Mouse (Mus musculus): Measurements from ENCODE around the gene Palm2.

Palm2 gene

GRCm38 (mm10) chr4:57514003-57514937 is 80.2 kb downstream of the Palm2 start:
- no peak for DNase-seq (ENCODE audit: low spot score in 2 of 2)

- no peak for DNase-seq (ENCODE audit: low spot score in 2 of 2)
Observed at GRCm38 (mm10) chr4:57515356-57515755, 81.3 kb downstream of the Palm2 start.

- no peak for DNase-seq (ENCODE audit: low spot score in 2 of 2)
Observed at GRCm38 (mm10) chr4:57523456-57523855, 89.4 kb downstream of the Palm2 start.

- DNase-seq (ENCODE audit: low spot score in 2 of 2): no peak
Observed at GRCm38 (mm10) chr4:57524461-57524860, 90.4 kb downstream of the Palm2 start.

- DNase-seq (ENCODE audit: low spot score in 2 of 2): no peak
Observed at GRCm38 (mm10) chr4:57525221-57526011, 91.4 kb downstream of the Palm2 start.

- no peak for DNase-seq (ENCODE audit: low spot score in 2 of 2)
Observed at GRCm38 (mm10) chr4:57528296-57528695, 94.2 kb downstream of the Palm2 start.

- no peak for DNase-seq (ENCODE audit: low spot score in 2 of 2)
Observed at GRCm38 (mm10) chr4:57533686-57534085, 99.6 kb downstream of the Palm2 start.

GRCm38 (mm10) chr4:57534232-57534631 is 100.2 kb downstream of the Palm2 start:
- DNase-seq (ENCODE audit: low spot score in 2 of 2): no peak

- no peak for DNase-seq (ENCODE audit: low spot score in 2 of 2)
Observed at GRCm38 (mm10) chr4:57535087-57535486, 101.0 kb downstream of the Palm2 start.

GRCm38 (mm10) chr4:57538029-57538688 is 104.1 kb downstream of the Palm2 start:
- DNase-seq (ENCODE audit: low spot score in 2 of 2): no peak

GRCm38 (mm10) chr4:57543692-57544256 is 109.7 kb downstream of the Palm2 start:
- peak in 1 of 2 experiments; percentile 7 for DNase-seq (ENCODE audit: low spot score in 2 of 2)

GRCm38 (mm10) chr4:57547785-57548184 is 113.7 kb downstream of the Palm2 start:
- DNase-seq (ENCODE audit: low spot score in 2 of 2): no peak

GRCm38 (mm10) chr4:57550216-57550615 is 116.2 kb downstream of the Palm2 start:
- no peak for DNase-seq (ENCODE audit: low spot score in 2 of 2)

- DNase-seq (ENCODE audit: low spot score in 2 of 2): peak; percentile 33 to 37
Observed at GRCm38 (mm10) chr4:57557102-57557501, 123.1 kb downstream of the Palm2 start.

- no peak for DNase-seq (ENCODE audit: low spot score in 2 of 2)
Observed at GRCm38 (mm10) chr4:57559438-57559837, 125.4 kb downstream of the Palm2 start.

- DNase-seq (ENCODE audit: low spot score in 2 of 2): no peak
Observed at GRCm38 (mm10) chr4:57560010-57560409, 126.0 kb downstream of the Palm2 start.

GRCm38 (mm10) chr4:57561055-57561454 is 127.0 kb downstream of the Palm2 start:
- DNase-seq (ENCODE audit: low spot score in 2 of 2): peak; percentile 74 to 77

- no peak for DNase-seq (ENCODE audit: low spot score in 2 of 2)
Observed at GRCm38 (mm10) chr4:57565283-57565682, 131.2 kb downstream of the Palm2 start.

- no peak for DNase-seq (ENCODE audit: low spot score in 2 of 2)
Observed at GRCm38 (mm10) chr4:57565811-57566210, 131.8 kb downstream of the Palm2 start.

- peak; percentile 64 to 75 for DNase-seq (ENCODE audit: low spot score in 2 of 2)
Observed at GRCm38 (mm10) chr4:57567666-57568206, 133.7 kb downstream of the Palm2 start, which contains the start of gene Pakap. Pakap (plus strand) TSS chr4:57568179.
